In genomic region chr15:97247791-97248161, GRCm38 (mm10) we compare ENCODE assay signal across 9 mouse cellular contexts. TPM values are rescaled to one million over a fixed set of nuclear protein-coding genes. Genes with fewer than 3 reads are reported as not detected.
DNase-seq lines count a peak whose midpoint lies in the region; ATAC-seq lines count a peak whose summit lies in the region.
"Had no signal": no experiment of that assay in that cellular context is flagged by ENCODE, and none has a peak within 500 bp of the region (broad histone marks: within the 10 kb centered on the region; RNA-seq: fewer than 3 reads in every experiment).

No protein-coding gene starts in this region.

- no peaks in the 10 kb centered on the region for H3K36me3 ChIP-seq in embryonic facial prominence, embryonic 12.5 days
- no peaks in the 10 kb centered on the region for H3K36me3 ChIP-seq in hindbrain, embryonic 15.5 days
- no peaks in the 10 kb centered on the region for H3K36me3 ChIP-seq in liver, embryonic 16.5 days (ENCODE audit: control insufficient read depth, insufficient read depth)

- peak overlapping the region; percentile 72; the same call in 1 of the 2 replicates for H3K27ac ChIP-seq in embryonic facial prominence, embryonic 12.5 days
- peak overlapping the region; percentile 88 for H3K27ac ChIP-seq in hindbrain, embryonic 15.5 days (replicated peaks)
- peak overlapping the region; percentile 67 for H3K27ac ChIP-seq in liver, embryonic 16.5 days (ENCODE audit: low read length)

- H3K4me3 ChIP-seq in embryonic facial prominence, embryonic 12.5 days: peak overlapping the region; percentile 80
- H3K4me3 ChIP-seq in hindbrain, embryonic 15.5 days: peak overlapping the region; percentile 78
- peak overlapping the region; percentile 67 for H3K4me3 ChIP-seq in liver, embryonic 16.5 days (ENCODE audit: low read depth, low read length)

- H3K27me3 ChIP-seq in embryonic facial prominence, embryonic 12.5 days: peaks cover 15% of the 10 kb centered on the region
- H3K27me3 ChIP-seq in hindbrain, embryonic 15.5 days: 0 out of 2 replicates have a peak, but pooled peaks cover 3% of the 10 kb centered on the region
- H3K27me3 ChIP-seq in liver, embryonic 16.5 days (ENCODE audit: control insufficient read depth, insufficient read depth, low read depth, low read length): peaks cover 38% of the 10 kb centered on the region

- H3K9me3 ChIP-seq in embryonic facial prominence, embryonic 12.5 days: no peaks in the 10 kb centered on the region
- no peaks in the 10 kb centered on the region for H3K9me3 ChIP-seq in hindbrain, embryonic 15.5 days
- H3K9me3 ChIP-seq in liver, embryonic 16.5 days (replicated peaks; ENCODE audit: control insufficient read depth, low read length): no peaks in the 10 kb centered on the region

- DNase-seq in adrenal gland, postnatal 14 days: peak; percentile 54
- DNase-seq in adrenal gland, adult 2 months: no peak
- peak; percentile 59 for DNase-seq in CD4-positive helper T cell, adult 2 months (ENCODE audit: low read depth, low spot score)
- no peak for DNase-seq in ovary, postnatal 14 days (ENCODE audit: low spot score)

- 1% methylated on average over 14 of the region's 14 CpGs for WGBS in embryonic facial prominence, embryonic 12.5 days
- under 1% methylated on average over 14 of the region's 14 CpGs for WGBS in hindbrain, embryonic 15.5 days
- under 1% methylated on average over 14 of the region's 14 CpGs for WGBS in liver, embryonic 16.5 days (ENCODE audit: insufficient replicate concordance)

- ATAC-seq in embryonic facial prominence, embryonic 12.5 days (ENCODE audit: insufficient number of reproducible peaks, insufficient read depth, low FRiP score, low TSS enrichment): no peak
- ATAC-seq in hindbrain, embryonic 15.5 days (ENCODE audit: low FRiP score, low read depth): peak; percentile 24; the same call in 1 of the 2 replicates
- ATAC-seq in liver, embryonic 16.5 days (ENCODE audit: low read depth): 0 out of 2 replicates have a peak, but pooled peaks have one; percentile 20
- peak; percentile 36; the same call in 1 of the 2 replicates for ATAC-seq in neutrophil, adult 5-6 weeks (ENCODE audit: extremely low read depth, insufficient number of reproducible peaks, low FRiP score, poor library complexity, severe bottlenecking)

- peaks cover 6% of the 10 kb centered on the region; the same call in 1 of the 2 replicates for H3K4me1 ChIP-seq in embryonic facial prominence, embryonic 12.5 days
- peaks cover 26% of the 10 kb centered on the region for H3K4me1 ChIP-seq in hindbrain, embryonic 15.5 days (replicated peaks)
- H3K4me1 ChIP-seq in liver, embryonic 16.5 days (ENCODE audit: control insufficient read depth, low read depth, low read length): peaks cover 2% of the 10 kb centered on the region; the same call in 1 of the 2 replicates

- H3K4me2 ChIP-seq in embryonic facial prominence, embryonic 12.5 days (replicated peaks): peak overlapping the region; percentile 92
- H3K4me2 ChIP-seq in hindbrain, embryonic 15.5 days: peak overlapping the region; percentile 67
- H3K4me2 ChIP-seq in liver, embryonic 16.5 days (ENCODE audit: low read depth, low read length): peak overlapping the region; percentile 86

- peak overlapping the region; percentile 85 for H3K9ac ChIP-seq in embryonic facial prominence, embryonic 12.5 days
- H3K9ac ChIP-seq in hindbrain, embryonic 15.5 days: peak overlapping the region; percentile 88
- peak overlapping the region; percentile 67 for H3K9ac ChIP-seq in liver, embryonic 16.5 days (ENCODE audit: low read depth, low read length)

RNA-seq across cellular contexts. Expression of gene Amigo2, which starts 0.7 kb away (rescaled TPM):
- 10.2 and 11.2 TPM in 2 replicates for total RNA-seq in adrenal gland, postnatal 14 days (2021)
- total RNA-seq in adrenal gland, adult 2 months (2021): 10 to 100 TPM in 1 of 2 experiments, 1 to 10 TPM in 1; 7.1 to 11.1 TPM
- polyA plus RNA-seq in adrenal gland, adult 2 months (2012; rRNA removed): 0.60 and 0.88 TPM in 2 replicates
- polyA plus RNA-seq in embryonic facial prominence, embryonic 12.5 days (2016; fragmentation: Nextera tagmentation; extraction: Ambion mirVana): 6.5 and 7.6 TPM in 2 replicates
- polyA plus RNA-seq in hindbrain, embryonic 15.5 days (2015; fragmentation: Nextera tagmentation; extraction: Ambion mirVana): 10.2 and 11.2 TPM in 2 replicates
- 0.98 and 1.1 TPM in 2 replicates for polyA plus RNA-seq in liver, embryonic 16.5 days (2015; fragmentation: Nextera tagmentation; extraction: Ambion mirVana)
- total RNA-seq in neutrophil, adult 5-6 weeks (2017): 3.9 and 5.0 TPM in 2 replicates
- total RNA-seq: MEL had no signal

RNA-seq across cellular contexts. Expression of gene Pced1b, which starts 0.9 kb away (rescaled TPM):
- total RNA-seq in adrenal gland, postnatal 14 days (2021): 23.0 and 35.1 TPM in 2 replicates
- 10 to 100 TPM; 17.9 to 25.7 TPM for total RNA-seq in adrenal gland, adult 2 months (2021)
- 27.5 and 30.1 TPM in 2 replicates for polyA plus RNA-seq in adrenal gland, adult 2 months (2012; rRNA removed)
- polyA plus RNA-seq in embryonic facial prominence, embryonic 12.5 days (2016; fragmentation: Nextera tagmentation; extraction: Ambion mirVana): 2.9 and 3.1 TPM in 2 replicates
- polyA plus RNA-seq in hindbrain, embryonic 15.5 days (2015; fragmentation: Nextera tagmentation; extraction: Ambion mirVana): 5.5 and 5.7 TPM in 2 replicates
- 3.4 and 3.8 TPM in 2 replicates for polyA plus RNA-seq in liver, embryonic 16.5 days (2015; fragmentation: Nextera tagmentation; extraction: Ambion mirVana)
- total RNA-seq in neutrophil, adult 5-6 weeks (2017): 19.5 and 21.4 TPM in 2 replicates

Comparison
In these comparisons a context has a peak if more than half of its experiments do, and no peak if none do; other contexts are left out.
1. DNase-seq: peak in adrenal gland, postnatal 14 days (single experiment) and CD4-positive helper T cell, adult 2 months (single experiment); none in adrenal gland, adult 2 months (single experiment) and ovary, postnatal 14 days (single experiment).
2. Peak in every context shown above with its lines, with median percentiles within 50 percentile points of each other: H3K27ac ChIP-seq, H3K4me2 ChIP-seq, H3K4me3 ChIP-seq and H3K9ac ChIP-seq.